Mouse (Mus musculus) fibroblast of lung, adult 2 months (primary cell): ENCODE measurements at regions not wholly inside any gene's neighbourhood (a gene's known extent, or its start where the extent isn't known, plus 50 kb on each side); places are given as distances from the start of the nearest gene placed in this dataset.

Experiments used
- DNase-seq: peaks from one replicate; pipeline ENCODE4 v3.0.0-alpha.2; 2011; ENCODE audit warnings: low read depth

- no peak for DNase-seq
Measured at GRCm38 (mm10) chr14:76821892-76822291, 214.7 kb upstream of the Ccdc122 start.

GRCm38 (mm10) chr14:76821484-76821883, 215.1 kb upstream of the Ccdc122 start:
- DNase-seq, result no peak

- no peak for DNase-seq
Measured at GRCm38 (mm10) chr14:76820989-76821388, 215.6 kb upstream of the Ccdc122 start.

GRCm38 (mm10) chr14:76819690-76820089, 216.9 kb upstream of the Ccdc122 start:
- no peak for DNase-seq

GRCm38 (mm10) chr14:76818256-76819010, 218.1 kb upstream of the Ccdc122 start:
- no peak for DNase-seq

GRCm38 (mm10) chr14:76817189-76817772, 219.3 kb upstream of the Ccdc122 start:
- no peak for DNase-seq

- DNase-seq, result no peak
Measured at GRCm38 (mm10) chr14:76816666-76817065, 219.9 kb upstream of the Ccdc122 start.

GRCm38 (mm10) chr14:76812155-76812875, 224.3 kb upstream of the Ccdc122 start:
- no peak for DNase-seq

GRCm38 (mm10) chr14:76810697-76811589, 225.6 kb upstream of the Ccdc122 start:
- DNase-seq, result no peak

- DNase-seq, result no peak
Measured at GRCm38 (mm10) chr14:76810041-76810440, 226.5 kb upstream of the Ccdc122 start.

- no peak for DNase-seq
Measured at GRCm38 (mm10) chr14:76809411-76809810, 227.2 kb upstream of the Ccdc122 start.

- DNase-seq, result no peak
Measured at GRCm38 (mm10) chr14:76805151-76805785, 231.3 kb upstream of the Ccdc122 start.

- DNase-seq, result no peak
Measured at GRCm38 (mm10) chr14:76804447-76805150, 232.0 kb upstream of the Ccdc122 start.

- no peak for DNase-seq
Measured at GRCm38 (mm10) chr14:76800181-76800580, 236.4 kb upstream of the Ccdc122 start.

- DNase-seq, result no peak
Measured at GRCm38 (mm10) chr14:76799741-76800140, 236.8 kb upstream of the Ccdc122 start.

GRCm38 (mm10) chr14:76798925-76799428, 237.6 kb upstream of the Ccdc122 start:
- peak; percentile 72 for DNase-seq

- no peak for DNase-seq
Measured at GRCm38 (mm10) chr14:76798488-76798887, 238.1 kb upstream of the Ccdc122 start.

GRCm38 (mm10) chr14:76797518-76797917, 239.1 kb upstream of the Ccdc122 start:
- DNase-seq, result no peak

- DNase-seq, result no peak
Measured at GRCm38 (mm10) chr14:76791811-76792571, 235.3 kb upstream of the Serp2 start.

- DNase-seq, result no peak
Measured at GRCm38 (mm10) chr14:76789376-76789775, 232.7 kb upstream of the Serp2 start.
